Mouse (Mus musculus) CD8-positive naive resting alpha-beta T cell, adult 2 months (primary cell): ENCODE results near the gene Ap1s1.

Experiments used
- DNase-seq, 2 experiments: peaks; one replicate each; pipeline ENCODE4 v3.0.0; 2022; ENCODE audit warnings: low read depth in 2 of 2, low spot score in 2 of 2

The Ap1s1 gene

GRCm38 (mm10) chr5:137026092-137026491 lies 19.8 kb downstream of the Ap1s1 start, which contains the start of gene Vgf:
Gene Vgf (plus strand): TSS chr5:137026392.
- DNase-seq: no peak

- peak; percentile 75 to 85 for DNase-seq
These were observed 20.8 kb downstream of the Ap1s1 start for GRCm38 (mm10) chr5:137025132-137025531.

GRCm38 (mm10) chr5:137024318-137024717 lies 21.6 kb downstream of the Ap1s1 start:
- DNase-seq: no peak

- no peak for DNase-seq
These were observed 30.0 kb downstream of the Ap1s1 start for GRCm38 (mm10) chr5:137015913-137016312.

- no peak for DNase-seq
These were observed 33.5 kb downstream of the Ap1s1 start for GRCm38 (mm10) chr5:137012401-137012950.

GRCm38 (mm10) chr5:137009988-137010387 lies 35.9 kb downstream of the Ap1s1 start:
- peak in 1 of 2 experiments; percentile 28 for DNase-seq

- no peak for DNase-seq
These were observed 38.7 kb downstream of the Ap1s1 start for GRCm38 (mm10) chr5:137007276-137007675.

- DNase-seq: no peak
These were observed 45.3 kb downstream of the Ap1s1 start for GRCm38 (mm10) chr5:137000612-137001011.

GRCm38 (mm10) chr5:136999449-136999848 lies 46.5 kb downstream of the Ap1s1 start:
- DNase-seq: no peak

- DNase-seq: no peak
These were observed 56.1 kb downstream of the Ap1s1 start for GRCm38 (mm10) chr5:136989801-136990200.

- no peak for DNase-seq
These were observed 57.5 kb downstream of the Ap1s1 start for GRCm38 (mm10) chr5:136988420-136988819.

GRCm38 (mm10) chr5:136987934-136988271 lies 58.0 kb downstream of the Ap1s1 start, which contains the start of gene Znhit1:
Gene Znhit1 (minus strand): TSS chr5:136988021.
- no peak for DNase-seq

- DNase-seq: peak; percentile 24 to 32
These were observed 58.6 kb downstream of the Ap1s1 start for GRCm38 (mm10) chr5:136987138-136987933.

GRCm38 (mm10) chr5:136986695-136987137 lies 59.2 kb downstream of the Ap1s1 start, which contains the start of gene Plod3:
Gene Plod3 (plus strand): TSS chr5:136987019.
- peak; percentile 94 to 96 for DNase-seq
